Mouse (Mus musculus) embryonic stem cell, embryonic (primary cell): ENCODE results near the gene Ppil3.

ENCODE experiments used
- CTCF ChIA-PET, 4 experiments: fragments of 300-600 bp in 2 of 4; fragments of 350-600 bp in 2 of 4; sonication (Branson Sonifier 250); formaldehyde crosslinking; loops; one replicate each; lab custom pipeline; 2022; ENCODE audit warnings: inconsistent platforms in 2 of 4; lab: Charles Lee
- POLR2A ChIA-PET, 4 experiments: fragments of 300-600 bp in 2 of 4; fragments of 350-600 bp in 2 of 4; sonication (Branson Sonifier 250); formaldehyde crosslinking; loops; one replicate each; lab custom pipeline; 2022; ENCODE audit warnings: antibody characterized with exemption in 4 of 4, inconsistent platforms in 1 of 4; lab: Charles Lee

Gene Ppil3

GRCm38 (mm10) chr1:58393284-58394195 is 51.7 kb downstream of the Ppil3 start:
- POLR2A ChIA-PET, result interaction anchor here (0.5 to 12.1 kb wide), 62 partner anchors 9 to 1211 kb away, joined by 3 to 310 read pairs (median 5); partner anchors contain the start of genes Clk1 (in 3 of the 4), Nif3l1 (in 2 of the 4), Orc2 (in 2 of the 4) and Ppil3 (in 2 of the 4)
- CTCF ChIA-PET, result interaction anchor here in 2 of 4 experiments (0.5 to 1.4 kb wide), 5 partner anchors 24 to 1221 kb away, joined by 3 read pairs; no protein-coding TSS in a partner anchor

- ChIA-PET CTCF (interaction anchor here in 2 of 4 experiments (0.6 to 1.4 kb wide), 5 partner anchors 24 to 660 kb away, joined by 3 to 7 read pairs (median 3); no protein-coding TSS in a partner anchor), POLR2A (interaction anchor here (0.5 to 12.1 kb wide), 48 partner anchors 9 to 660 kb away, joined by 3 to 310 read pairs (median 7); partner anchors contain the start of genes Clk1 (in 3 of the 4), Nif3l1 (in 2 of the 4), Orc2 (in 2 of the 4) and Ppil3 (in 2 of the 4))
Measured at GRCm38 (mm10) chr1:58392652-58393283, 52.5 kb downstream of the Ppil3 start, which contains the start of gene Bzw1. Bzw1 (plus strand) TSS chr1:58392898.

GRCm38 (mm10) chr1:58392268-58392651 is 53.0 kb downstream of the Ppil3 start:
- CTCF ChIA-PET, result interaction anchor here in 1 of 4 experiments (0.6 to 1.4 kb wide), 3 partner anchors 96 to 660 kb away, joined by 3 to 7 read pairs (median 3); no protein-coding TSS in a partner anchor

GRCm38 (mm10) chr1:58391421-58392267 is 53.6 kb downstream of the Ppil3 start:
- CTCF ChIA-PET, result interaction anchor here in 1 of 4 experiments (1.1 kb wide), 1 partner anchor 356 kb away, joined by 3 read pairs; no protein-coding TSS in a partner anchor

More at GRCm38 (mm10) chr1:58392268-58392651, 53.0 kb downstream of the Ppil3 start:
- POLR2A ChIA-PET, result interaction anchor here (0.8 to 12.1 kb wide), 39 partner anchors 8 to 618 kb away, joined by 3 to 310 read pairs (median 9); partner anchors contain the start of genes Clk1 (in 2 of the 4), Nif3l1 (in 2 of the 4), Orc2 (in 2 of the 4) and Ppil3 (in 2 of the 4)

GRCm38 (mm10) chr1:58382586-58383281 is 62.6 kb downstream of the Ppil3 start:
- CTCF ChIA-PET, result no interaction called here
- POLR2A ChIA-PET, result interaction anchor here (0.6 to 3.0 kb wide), 25 partner anchors 8 to 243 kb away, joined by 3 to 24 read pairs (median 3); partner anchors contain the start of genes Bzw1 (in 3 of the 4) and Clk1 (in 2 of the 4)

More at GRCm38 (mm10) chr1:58391421-58392267, 53.6 kb downstream of the Ppil3 start:
- POLR2A ChIA-PET, result interaction anchor here in 3 of 4 experiments (0.6 to 1.7 kb wide), 15 partner anchors 9 to 107 kb away, joined by 3 to 5 read pairs (median 3); partner anchors contain the start of gene Clk1 (in 2 of the 3)
